Mouse (Mus musculus): ENCODE measurements around the gene Nfasc. TPM values are rescaled to one million over a fixed set of nuclear protein-coding genes. Genes with fewer than 3 reads are reported as not detected.

Gene Nfasc
- polyA plus RNA-seq, 1 experiment: 7.6 TPM

DNA sequence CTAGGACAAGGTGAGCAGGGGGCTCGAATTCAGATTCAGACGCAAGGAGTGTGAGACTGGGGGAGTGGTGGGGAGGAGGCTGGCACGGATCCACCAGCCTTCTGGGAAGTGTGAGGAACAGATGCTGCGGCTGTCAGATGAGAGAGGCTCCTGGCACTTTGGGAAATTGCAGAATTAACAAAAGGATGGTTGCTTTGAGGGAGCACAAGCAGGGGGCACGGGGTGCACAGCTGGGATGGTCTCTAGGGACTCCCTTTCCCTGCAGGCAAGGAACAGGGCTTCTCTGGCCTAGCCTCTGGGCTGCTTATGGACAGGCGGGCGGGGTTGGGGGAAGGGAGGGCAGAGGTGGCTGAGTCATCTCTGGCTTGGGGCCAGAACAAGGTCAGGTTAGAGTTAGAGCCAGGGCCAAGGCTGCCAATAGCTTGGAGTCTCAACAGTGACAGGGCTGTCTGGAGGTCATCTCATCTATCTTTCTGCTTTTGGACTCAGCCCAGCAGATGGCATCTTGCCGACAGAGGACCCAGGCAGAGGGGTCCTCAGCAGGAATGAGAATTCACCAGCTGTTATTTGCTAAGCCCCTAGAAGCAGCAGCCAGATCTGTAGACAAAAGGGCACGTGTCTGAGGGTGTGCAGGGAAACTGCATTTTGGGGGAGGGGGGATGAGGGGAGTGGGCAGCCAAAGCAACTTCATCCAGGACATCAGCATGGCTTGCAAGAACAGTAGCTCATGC lies 183.5 kb downstream of the Nfasc start:
- WGBS: 41% methylated on average over 9 of the region's 9 CpGs
- H3K27ac ChIP-seq (ENCODE audit: insufficient read depth, low read length): no peak overlapping the region
- no peaks in the 10 kb centered on the region for H3K36me3 ChIP-seq (ENCODE audit: control insufficient read depth, insufficient read depth, low read length)
- no peaks in the 10 kb centered on the region for H3K27me3 ChIP-seq (ENCODE audit: control insufficient read depth, insufficient read depth, low read length)
- no peak for DNase-seq (ENCODE audit: low read depth in 1 of 2, low spot score in 2 of 2)
- H3K4me3 ChIP-seq (ENCODE audit: extremely low read depth, insufficient read depth, insufficient read length): no peak overlapping the region
- no peaks in the 10 kb centered on the region for H3K4me1 ChIP-seq (ENCODE audit: control insufficient read depth, insufficient read depth, insufficient read length)
- no peak for TF ChIP-seq CTCF (IDR thresholded peaks at IDR 0.05; ENCODE audit: extremely low read depth, insufficient read depth, insufficient read length, insufficient replicate concordance)
- no peak for TF ChIP-seq POLR2A (IDR thresholded peaks at IDR 0.05; ENCODE audit: low read depth, low read length)

GRCm38 (mm10) chr1:132543789-132544188 lies 197.8 kb downstream of the Nfasc start:
- Histone ChIP-seq H3K4me1 (ENCODE audit: control insufficient read depth, insufficient read depth, insufficient read length) (peaks cover 5% of the 10 kb centered on the region), H3K4me3 (ENCODE audit: extremely low read depth, insufficient read depth, insufficient read length) (no peak overlapping the region), H3K27me3 (ENCODE audit: control insufficient read depth, insufficient read depth, low read length) (peaks cover 9% of the 10 kb centered on the region), H3K36me3 (ENCODE audit: control insufficient read depth, insufficient read depth, low read length) (no peaks in the 10 kb centered on the region), H3K27ac (ENCODE audit: insufficient read depth, low read length) (no peak overlapping the region)
- 74% methylated on average over 8 of the region's 8 CpGs for WGBS
- no peak for DNase-seq (ENCODE audit: low read depth in 1 of 2, low spot score in 2 of 2)
- no peak for TF ChIP-seq POLR2A (IDR thresholded peaks at IDR 0.05; ENCODE audit: low read depth, low read length)
- TF ChIP-seq CTCF (IDR thresholded peaks at IDR 0.05; ENCODE audit: extremely low read depth, insufficient read depth, insufficient read length, insufficient replicate concordance): no peak

DNA sequence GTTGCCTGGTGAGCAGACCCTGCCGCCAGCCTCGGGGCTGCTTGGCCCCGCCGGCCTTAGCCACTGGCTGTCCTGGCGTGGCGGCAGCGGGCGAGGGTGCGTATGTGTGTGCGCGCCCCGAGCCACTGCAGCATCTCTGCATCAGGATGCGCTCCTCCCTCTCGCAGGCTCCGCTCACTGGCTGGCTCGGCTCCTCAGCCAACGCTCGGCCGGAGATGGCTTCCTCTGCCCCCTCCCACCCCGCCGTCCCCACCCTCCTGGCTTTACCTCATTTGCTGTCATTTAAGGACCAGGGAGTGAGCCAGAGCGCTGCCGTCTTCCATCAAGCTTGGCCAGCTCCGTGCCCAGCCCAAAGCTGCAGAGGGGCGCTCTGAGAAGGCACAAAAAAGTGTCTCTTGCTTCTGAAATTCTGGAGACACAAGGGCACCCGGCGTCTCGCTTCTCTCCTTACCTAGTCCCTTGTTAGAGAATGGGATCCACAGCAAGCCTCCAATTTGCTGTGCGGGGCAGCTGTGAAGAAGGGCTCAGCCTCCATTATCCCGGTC lies 198.8 kb downstream of the Nfasc start, which contains the start of gene Cntn2:
TSS of gene Cntn2 (minus strand) at position 495 of the 545 bp plus-strand sequence.
- Histone ChIP-seq H3K27me3 (ENCODE audit: control insufficient read depth, insufficient read depth, low read length) (peaks cover 9% of the 10 kb centered on the region), H3K27ac (ENCODE audit: insufficient read depth, low read length) (no peak within 1 kb of the TSS), H3K4me3 (ENCODE audit: extremely low read depth, insufficient read depth, insufficient read length) (no peak within 1 kb of the TSS), H3K4me1 (ENCODE audit: control insufficient read depth, insufficient read depth, insufficient read length) (peaks cover 5% of the 10 kb centered on the region), H3K36me3 (ENCODE audit: control insufficient read depth, insufficient read depth, low read length) (no peaks in the 10 kb centered on the region)
- TF ChIP-seq POLR2A (IDR thresholded peaks at IDR 0.05; ENCODE audit: low read depth, low read length) (no peak), CTCF (IDR thresholded peaks at IDR 0.05; ENCODE audit: extremely low read depth, insufficient read depth, insufficient read length, insufficient replicate concordance) (no peak)
- WGBS: 11% methylated on average over 30 of the region's 30 CpGs
- no peak for DNase-seq (ENCODE audit: low read depth in 1 of 2, low spot score in 2 of 2)

GRCm38 (mm10) chr1:132541824-132542599 lies 199.6 kb downstream of the Nfasc start:
- TF ChIP-seq CTCF (IDR thresholded peaks at IDR 0.05; ENCODE audit: extremely low read depth, insufficient read depth, insufficient read length, insufficient replicate concordance): no peak
- no peak for TF ChIP-seq POLR2A (IDR thresholded peaks at IDR 0.05; ENCODE audit: low read depth, low read length)
- no peak overlapping the region for H3K4me3 ChIP-seq (ENCODE audit: extremely low read depth, insufficient read depth, insufficient read length)
- 17% methylated on average over 5 of the region's 5 CpGs for WGBS
- peaks cover 5% of the 10 kb centered on the region for H3K4me1 ChIP-seq (ENCODE audit: control insufficient read depth, insufficient read depth, insufficient read length)
- no peaks in the 10 kb centered on the region for H3K36me3 ChIP-seq (ENCODE audit: control insufficient read depth, insufficient read depth, low read length)
- no peak for DNase-seq (ENCODE audit: low read depth in 1 of 2, low spot score in 2 of 2)
- H3K27ac ChIP-seq (ENCODE audit: insufficient read depth, low read length): no peak overlapping the region
- H3K27me3 ChIP-seq (ENCODE audit: control insufficient read depth, insufficient read depth, low read length): peaks cover 9% of the 10 kb centered on the region

DNA sequence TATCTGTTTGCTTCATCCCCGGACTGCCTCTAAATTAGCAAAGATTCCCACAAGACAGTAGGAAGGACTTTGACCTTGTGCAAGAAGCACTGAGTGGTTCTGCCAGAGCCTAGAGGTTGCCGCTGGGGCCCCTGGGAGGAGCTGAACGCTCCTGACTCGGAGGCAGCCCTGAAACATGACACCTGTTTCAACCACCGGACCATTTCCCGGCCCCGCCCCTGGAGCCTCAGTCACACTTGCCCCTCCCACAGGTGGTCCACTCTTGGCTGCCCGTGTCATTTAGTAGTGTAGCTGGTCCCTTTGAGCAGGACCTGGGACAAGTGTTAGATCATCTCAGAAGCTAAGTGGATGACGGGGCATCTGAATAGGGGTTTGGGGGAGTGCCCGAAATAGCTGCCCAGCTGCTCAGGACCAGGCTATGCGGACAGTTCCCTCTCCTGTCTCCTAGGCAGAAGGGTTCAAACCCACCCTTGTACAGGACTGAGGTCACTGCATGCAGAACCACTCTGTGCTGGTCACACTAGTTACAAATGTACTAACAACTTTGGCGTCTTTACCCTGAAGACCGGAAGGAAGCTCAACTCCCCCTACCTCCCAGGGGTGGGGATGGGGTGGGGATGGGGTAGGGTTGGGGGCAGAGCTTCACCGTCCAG lies 200.3 kb downstream of the Nfasc start:
- Histone ChIP-seq H3K27ac (ENCODE audit: insufficient read depth, low read length) (no peak overlapping the region), H3K36me3 (ENCODE audit: control insufficient read depth, insufficient read depth, low read length) (no peaks in the 10 kb centered on the region), H3K4me3 (ENCODE audit: extremely low read depth, insufficient read depth, insufficient read length) (no peak overlapping the region), H3K27me3 (ENCODE audit: control insufficient read depth, insufficient read depth, low read length) (peaks cover 9% of the 10 kb centered on the region), H3K4me1 (ENCODE audit: control insufficient read depth, insufficient read depth, insufficient read length) (peaks cover 5% of the 10 kb centered on the region)
- DNase-seq (ENCODE audit: low read depth in 1 of 2, low spot score in 2 of 2): peak in 1 of 2 experiments; percentile 42
- TF ChIP-seq POLR2A (IDR thresholded peaks at IDR 0.05; ENCODE audit: low read depth, low read length) (no peak), CTCF (IDR thresholded peaks at IDR 0.05; ENCODE audit: extremely low read depth, insufficient read depth, insufficient read length, insufficient replicate concordance) (no peak)
- 5% methylated on average over 14 of the region's 14 CpGs for WGBS

DNA sequence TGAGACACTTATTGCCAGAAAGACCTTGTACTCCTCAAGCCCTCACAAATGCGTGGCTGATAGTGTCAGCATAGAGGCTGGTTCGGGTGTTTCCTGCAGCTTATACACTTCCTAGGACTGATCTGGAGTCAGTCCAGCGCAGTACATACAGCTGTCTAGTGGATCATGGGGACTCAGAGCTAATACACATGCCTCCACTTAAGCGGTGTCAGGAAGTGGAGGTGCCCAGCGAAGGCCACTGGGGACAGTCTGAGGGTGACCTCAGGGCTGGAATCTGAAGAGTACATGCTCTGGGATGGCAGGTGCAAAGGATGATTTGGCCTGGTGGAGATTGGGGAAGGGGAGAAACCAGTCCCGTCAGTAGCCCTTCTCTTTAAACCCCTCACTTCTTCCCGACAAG lies 200.9 kb downstream of the Nfasc start:
- DNase-seq (ENCODE audit: low read depth in 1 of 2, low spot score in 2 of 2): no peak
- no peak for TF ChIP-seq CTCF (IDR thresholded peaks at IDR 0.05; ENCODE audit: extremely low read depth, insufficient read depth, insufficient read length, insufficient replicate concordance)
- TF ChIP-seq POLR2A (IDR thresholded peaks at IDR 0.05; ENCODE audit: low read depth, low read length): no peak
- 46% methylated on average over 7 of the region's 7 CpGs for WGBS
- Histone ChIP-seq H3K36me3 (ENCODE audit: control insufficient read depth, insufficient read depth, low read length) (no peaks in the 10 kb centered on the region), H3K27me3 (ENCODE audit: control insufficient read depth, insufficient read depth, low read length) (peaks cover 9% of the 10 kb centered on the region), H3K4me1 (ENCODE audit: control insufficient read depth, insufficient read depth, insufficient read length) (peaks cover 5% of the 10 kb centered on the region), H3K27ac (ENCODE audit: insufficient read depth, low read length) (no peak overlapping the region), H3K4me3 (ENCODE audit: extremely low read depth, insufficient read depth, insufficient read length) (no peak overlapping the region)
